Mouse (Mus musculus) forebrain, embryonic 16.5 days (tissue): ENCODE measurements around the gene Lrp3. TPM values are rescaled to one million over a fixed set of nuclear protein-coding genes. Genes with fewer than 3 reads are reported as not detected.
A peak's percentile ranks its signal among the peaks of the same experiment; 100 is the strongest.

Experiments
- ATAC-seq: fragments of 200-750 bp; cut with Nextera tagmentation; 2 replicates; pipeline ENCODE4 v1.8.0; 2017; ENCODE audit warnings: mild to moderate bottlenecking, moderate library complexity
- H3K27ac ChIP-seq: fragments of 300-500 bp; sonication (generic); 2 replicates; pipeline ENCODE4 v1.5.1; 2014; ENCODE audit warnings: low read length, control low read depth
- H3K27me3 ChIP-seq: fragments of 300-500 bp; sonication (generic); replicated peaks from 2 replicates; pipeline ENCODE4 v1.6.1; 2014; ENCODE audit warnings: low read length; ENCODE audit not compliant: control insufficient read depth, insufficient read depth
- H3K36me3 ChIP-seq: fragments of 300-500 bp; sonication (generic); 2 replicates; pipeline ENCODE4 v1.6.1; 2014; ENCODE audit not compliant: control insufficient read depth, insufficient read depth
- H3K4me1 ChIP-seq: fragments of 300-500 bp; sonication (generic); replicated peaks from 2 replicates; pipeline ENCODE4 v1.6.1; 2014; ENCODE audit warnings: low read length; ENCODE audit not compliant: control insufficient read depth, insufficient read depth
- H3K4me2 ChIP-seq: fragments of 300-500 bp; sonication (generic); 2 replicates; pipeline ENCODE4 v1.6.1; 2014; ENCODE audit warnings: mild to moderate bottlenecking, low read length, control low read depth
- H3K4me3 ChIP-seq: fragments of 300-500 bp; sonication (generic); replicated peaks from 2 replicates; pipeline ENCODE4 v1.5.1; 2014; ENCODE audit warnings: mild to moderate bottlenecking, low read length, control low read depth
- H3K9ac ChIP-seq: fragments of 300-500 bp; sonication (generic); replicated peaks from 2 replicates; pipeline ENCODE4 v1.6.1; 2014; ENCODE audit warnings: low read depth, low read length, control low read depth
- H3K9me3 ChIP-seq: fragments of 300-500 bp; sonication (generic); 2 replicates; pipeline ENCODE4 v1.6.1; 2016; ENCODE audit warnings: low read length; ENCODE audit not compliant: control insufficient read depth
- WGBS: fragments of 180-500 bp; shearing (Covaris S2); extraction: QIAGEN DNeasy Blood & Tissue Kit; methylation state at CpG from one replicate; pipeline ENCODE4 v1.1.7; 2014; 5-methylcytosine and 5-hydroxymethylcytosine counted together
- polyA plus RNA-seq: library from polyadenylated mRNA; unstranded; fragments of >200 nt; fragmentation: Nextera tagmentation; extraction: Ambion mirVana; gene quantifications from 2 replicates; pipeline ENCODE4 v1.2.1, GENCODE M21; 2015

The Lrp3 gene
- polyA plus RNA-seq, 1 experiment from 2014 or later: 27.3 TPM

DNA sequence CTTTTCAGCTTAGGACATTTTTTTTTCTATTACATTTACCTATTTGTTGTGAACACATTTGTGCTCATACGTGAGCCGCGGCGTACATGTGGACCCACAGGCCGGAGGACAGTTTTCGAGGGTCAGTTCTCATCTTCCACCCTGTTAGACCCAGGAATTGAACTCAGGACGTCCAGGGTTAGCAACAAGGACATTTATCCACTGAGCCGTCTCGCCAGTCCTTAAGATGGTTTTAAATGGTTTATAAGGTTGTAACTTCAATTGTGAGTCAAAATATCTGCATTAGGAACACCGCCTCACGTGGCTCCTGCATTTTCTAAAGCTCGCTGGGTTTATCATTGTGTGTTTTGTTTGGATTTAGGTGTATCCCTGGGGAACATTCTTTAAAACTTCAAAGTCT, 18.6 kb upstream of the Lrp3 start:
- H3K9me3 ChIP-seq: peaks cover 2% of the 10 kb centered on the region; the same call in 1 of the 2 replicates
- peaks cover 10% of the 10 kb centered on the region for H3K4me1 ChIP-seq
- no peak for ATAC-seq
- H3K4me2 ChIP-seq: peak overlapping the region; percentile 56
- H3K9ac ChIP-seq: peak overlapping the region; percentile 79
- H3K4me3 ChIP-seq: peak overlapping the region; percentile 72
- peak overlapping the region; percentile 98 for H3K27ac ChIP-seq
- 43% methylated on average over 12 of the region's 12 CpGs for WGBS
- H3K36me3 ChIP-seq: no peaks in the 10 kb centered on the region
- no peaks in the 10 kb centered on the region for H3K27me3 ChIP-seq

DNA sequence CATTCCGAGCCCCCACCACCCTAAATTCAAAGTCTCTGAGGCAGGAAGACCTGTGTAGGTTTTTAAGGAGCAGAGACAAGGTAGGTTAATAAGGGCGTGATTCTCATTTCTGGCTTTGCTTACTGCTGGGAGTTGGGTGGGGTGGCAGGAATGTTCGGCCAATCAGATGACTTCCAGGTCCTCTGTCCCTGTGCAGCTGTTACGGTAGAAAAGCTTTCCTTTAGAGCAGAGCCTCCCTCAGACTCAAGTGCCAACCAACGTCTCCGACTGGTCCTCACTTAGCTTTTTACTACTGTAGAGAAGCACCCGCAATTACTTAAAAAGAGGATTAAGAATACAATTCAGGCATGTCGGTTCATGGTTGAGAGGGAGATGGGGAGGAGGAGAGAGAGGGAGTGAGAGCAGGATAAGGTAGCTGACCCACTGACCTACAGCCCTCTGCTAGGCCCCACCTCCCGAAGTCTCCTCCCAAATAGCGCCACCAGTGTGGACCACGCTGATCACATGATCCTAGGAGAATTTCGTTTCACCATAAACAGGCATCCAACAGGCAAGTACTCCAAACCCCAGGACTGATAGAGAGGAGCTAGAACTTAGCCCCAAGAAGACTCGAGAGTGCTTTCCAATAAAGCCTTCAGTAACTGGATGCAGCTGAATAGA, 17.6 kb upstream of the Lrp3 start:
- Histone ChIP-seq H3K4me3 (no peak overlapping the region), H3K9me3 (peaks cover 2% of the 10 kb centered on the region; the same call in 1 of the 2 replicates), H3K27me3 (no peaks in the 10 kb centered on the region), H3K4me2 (no peak overlapping the region), H3K4me1 (peaks cover 10% of the 10 kb centered on the region), H3K27ac (no peak overlapping the region), H3K36me3 (no peaks in the 10 kb centered on the region), H3K9ac (no peak overlapping the region)
- ATAC-seq: no peak
- 28% methylated on average over 13 of the region's 13 CpGs for WGBS

DNA sequence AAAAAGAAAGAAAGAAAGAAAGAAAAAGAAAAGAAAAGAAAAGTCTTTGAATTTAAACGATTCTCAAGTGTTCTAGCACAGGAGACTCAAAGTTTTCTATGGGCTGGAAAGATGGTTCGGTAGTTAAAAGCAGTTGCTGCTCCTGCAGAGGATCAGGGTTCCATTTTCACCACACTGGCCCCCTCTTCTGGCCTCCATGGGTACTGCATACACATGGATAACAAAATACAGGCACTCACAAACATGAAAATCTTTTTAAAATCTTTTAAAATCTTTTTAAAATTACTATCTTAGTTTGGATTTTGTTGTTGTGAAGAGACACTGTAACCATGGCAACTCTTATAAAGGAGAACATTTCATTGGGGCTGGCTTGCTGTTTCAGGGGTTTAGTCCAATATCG, 15.0 kb upstream of the Lrp3 start:
- Histone ChIP-seq H3K9ac (no peak overlapping the region), H3K4me3 (no peak overlapping the region), H3K4me2 (no peak overlapping the region), H3K9me3 (peaks cover 2% of the 10 kb centered on the region; the same call in 1 of the 2 replicates), H3K27ac (no peak overlapping the region), H3K36me3 (no peaks in the 10 kb centered on the region), H3K4me1 (peaks cover 3% of the 10 kb centered on the region), H3K27me3 (no peaks in the 10 kb centered on the region)
- WGBS: 72% methylated on average over 3 of the region's 3 CpGs
- no peak for ATAC-seq

DNA sequence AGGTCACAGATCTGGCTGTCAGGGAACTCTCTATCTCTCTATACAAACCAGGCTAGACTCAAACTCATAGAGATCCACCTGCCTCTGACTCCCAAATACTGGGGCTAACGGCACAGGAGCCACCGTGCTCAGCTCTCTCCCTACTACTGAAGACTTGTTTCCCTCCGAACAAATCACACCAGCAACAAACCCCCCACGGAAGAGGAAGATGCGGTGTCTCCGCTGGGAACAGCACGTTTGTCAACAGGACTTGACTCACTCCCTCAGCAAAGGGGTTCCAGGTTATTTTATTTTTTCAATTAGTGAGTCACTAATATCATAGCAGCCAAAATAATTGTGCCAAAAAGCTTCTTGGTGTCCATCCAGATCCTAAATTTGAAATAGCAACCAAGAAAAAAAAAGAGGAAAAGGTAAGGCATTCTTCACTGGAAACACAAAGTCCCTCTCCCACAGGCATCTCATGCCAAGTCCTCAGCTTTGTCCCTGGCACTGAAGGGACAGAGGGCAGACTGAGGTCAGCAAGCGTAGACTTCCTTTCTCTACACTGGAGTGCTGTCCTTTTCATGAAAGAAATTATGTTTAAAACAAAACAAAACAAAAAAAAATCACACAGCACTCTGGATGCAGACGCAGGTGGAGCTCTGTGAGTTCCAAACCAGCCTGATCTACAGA, 5.5 kb upstream of the Lrp3 start:
- Histone ChIP-seq H3K4me1 (peaks cover under 1% of the 10 kb centered on the region; the same call in 1 of the 2 replicates), H3K9me3 (no peaks in the 10 kb centered on the region), H3K4me3 (no peak overlapping the region), H3K27ac (no peak overlapping the region), H3K36me3 (no peaks in the 10 kb centered on the region), H3K4me2 (no peak overlapping the region), H3K9ac (no peak overlapping the region), H3K27me3 (no peaks in the 10 kb centered on the region)
- no peak for ATAC-seq
- WGBS: 79% methylated on average over 9 of the region's 9 CpGs

DNA sequence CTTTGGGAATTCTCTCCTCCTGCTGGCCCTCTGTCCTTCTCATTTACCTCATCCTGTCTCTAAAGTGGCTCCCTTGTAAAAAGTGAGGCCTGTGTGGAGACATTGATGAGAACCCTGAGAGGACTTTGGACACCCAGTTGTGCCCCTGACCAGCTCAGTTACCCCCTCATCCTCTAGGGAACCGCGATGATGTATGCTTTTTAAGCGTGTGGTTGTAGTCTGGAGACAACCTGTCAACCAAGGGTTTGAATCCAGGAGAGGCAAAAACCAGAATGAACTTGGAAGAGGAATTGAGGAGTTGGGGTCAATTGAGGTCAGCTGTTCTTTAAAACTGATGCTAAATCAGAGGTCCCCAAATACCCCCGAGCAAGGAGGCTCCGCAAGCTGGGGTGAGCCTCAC, 433 bp upstream of the Lrp3 start:
- Histone ChIP-seq H3K4me1 (peaks cover 18% of the 10 kb centered on the region), H3K9ac (peak overlapping the region; percentile 96), H3K4me3 (peak overlapping the region; percentile 90), H3K36me3 (peaks cover 10% of the 10 kb centered on the region), H3K27me3 (no peaks in the 10 kb centered on the region), H3K27ac (peak overlapping the region; percentile 87), H3K4me2 (peak overlapping the region; percentile 55), H3K9me3 (no peaks in the 10 kb centered on the region)
- WGBS: 36% methylated on average over 5 of the region's 5 CpGs
- no peak for ATAC-seq

DNA sequence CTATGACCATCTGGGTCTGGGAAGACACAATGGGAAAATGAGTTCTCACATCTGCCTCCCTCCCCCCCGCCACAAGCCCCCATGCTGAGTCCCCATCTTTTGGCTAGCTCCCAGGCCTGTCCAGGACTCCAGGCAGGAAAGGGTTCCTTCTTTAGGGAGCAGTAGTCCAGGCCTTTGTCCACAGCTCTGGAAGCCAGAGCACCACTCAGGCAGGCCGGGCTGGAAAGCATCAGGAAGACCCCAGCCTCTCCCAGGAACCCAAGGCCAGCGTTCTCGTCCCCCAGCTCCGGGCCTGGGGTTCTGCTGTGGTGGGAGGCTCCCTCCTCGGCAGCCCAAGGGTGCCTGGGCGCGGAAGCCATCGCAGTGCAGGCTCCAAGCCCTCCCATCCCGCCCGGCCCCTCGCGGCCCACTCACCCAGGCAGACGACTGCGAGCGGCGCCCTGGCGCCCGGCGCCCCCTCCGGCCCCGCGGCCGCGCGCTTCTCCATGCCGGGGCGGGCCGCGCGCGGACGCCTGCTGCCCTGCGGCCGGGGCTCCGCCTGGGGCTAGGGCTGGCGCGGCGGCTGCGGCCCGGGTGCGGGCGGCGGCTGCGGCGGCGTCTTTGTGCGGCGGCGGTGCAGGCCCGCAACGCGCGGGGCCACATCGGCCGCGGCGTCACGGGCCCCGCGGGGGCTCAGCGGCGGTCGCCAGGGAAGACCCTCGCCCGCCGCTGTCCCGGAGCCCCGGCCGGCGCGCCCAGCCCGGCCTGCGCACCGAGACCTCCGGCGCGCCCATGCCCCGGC, 666 bp downstream of the Lrp3 start:
- 0% methylated on average over 62 of the region's 79 CpGs for WGBS
- peak overlapping the region; percentile 87 for H3K27ac ChIP-seq
- ATAC-seq: peak; percentile 57
- H3K4me2 ChIP-seq: peak overlapping the region; percentile 55
- peak overlapping the region; percentile 90 for H3K4me3 ChIP-seq
- peaks cover 18% of the 10 kb centered on the region for H3K4me1 ChIP-seq
- no peaks in the 10 kb centered on the region for H3K27me3 ChIP-seq
- peak overlapping the region; percentile 96 for H3K9ac ChIP-seq
- no peaks in the 10 kb centered on the region for H3K9me3 ChIP-seq
- peaks cover 13% of the 10 kb centered on the region for H3K36me3 ChIP-seq

DNA sequence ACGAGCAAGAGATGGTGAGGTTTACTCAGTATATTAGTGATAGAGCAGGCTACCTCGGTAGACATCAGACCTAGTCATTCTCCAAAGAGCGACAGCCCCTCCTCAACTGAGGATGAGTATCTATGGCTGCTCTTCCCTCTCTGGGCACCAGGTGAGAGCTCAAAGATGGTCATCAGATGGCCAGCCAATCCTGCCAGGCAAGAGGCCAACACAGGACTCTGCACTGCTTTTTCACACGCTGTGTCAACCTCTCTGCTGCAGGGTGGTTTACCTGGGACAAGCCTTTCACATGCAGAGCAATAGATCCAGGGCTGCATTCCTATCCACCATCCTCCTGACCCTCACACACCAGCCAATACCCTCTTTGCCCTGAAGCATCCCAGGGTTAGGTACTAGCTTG, 3.5 kb downstream of the Lrp3 start:
- peaks cover 21% of the 10 kb centered on the region for H3K36me3 ChIP-seq
- 98% methylated on average over 4 of the region's 4 CpGs for WGBS
- H3K4me2 ChIP-seq: no peak overlapping the region
- no peak overlapping the region for H3K9ac ChIP-seq
- no peak for ATAC-seq
- H3K9me3 ChIP-seq: no peaks in the 10 kb centered on the region
- peaks cover 18% of the 10 kb centered on the region for H3K4me1 ChIP-seq
- no peak overlapping the region for H3K27ac ChIP-seq
- no peaks in the 10 kb centered on the region for H3K27me3 ChIP-seq
- H3K4me3 ChIP-seq: no peak overlapping the region

DNA sequence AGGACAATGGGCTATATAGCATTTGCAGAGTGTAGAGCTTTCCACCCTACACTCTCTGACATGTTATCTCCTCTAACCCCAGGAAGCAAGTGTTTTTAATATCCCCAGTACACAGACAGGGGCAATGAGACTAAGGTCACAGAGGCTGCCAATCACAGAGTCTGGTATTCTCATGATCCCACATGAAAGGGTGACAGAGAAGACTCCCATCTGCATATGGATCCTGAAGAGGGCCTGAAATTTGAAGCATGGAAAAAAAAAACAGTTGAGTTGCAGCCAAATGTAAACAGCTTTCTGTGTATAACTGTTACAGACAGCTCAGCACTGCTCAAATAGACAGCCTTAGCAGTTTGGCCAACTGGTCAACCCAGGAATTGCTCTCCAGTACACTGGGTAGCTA, 15.5 kb downstream of the Lrp3 start:
- no peak overlapping the region for H3K4me3 ChIP-seq
- ATAC-seq: no peak
- no peaks in the 10 kb centered on the region for H3K4me1 ChIP-seq
- peaks cover 48% of the 10 kb centered on the region for H3K36me3 ChIP-seq
- H3K9me3 ChIP-seq: no peaks in the 10 kb centered on the region
- H3K4me2 ChIP-seq: no peak overlapping the region
- H3K27me3 ChIP-seq: no peaks in the 10 kb centered on the region
- no peak overlapping the region for H3K27ac ChIP-seq
- H3K9ac ChIP-seq: no peak overlapping the region

DNA sequence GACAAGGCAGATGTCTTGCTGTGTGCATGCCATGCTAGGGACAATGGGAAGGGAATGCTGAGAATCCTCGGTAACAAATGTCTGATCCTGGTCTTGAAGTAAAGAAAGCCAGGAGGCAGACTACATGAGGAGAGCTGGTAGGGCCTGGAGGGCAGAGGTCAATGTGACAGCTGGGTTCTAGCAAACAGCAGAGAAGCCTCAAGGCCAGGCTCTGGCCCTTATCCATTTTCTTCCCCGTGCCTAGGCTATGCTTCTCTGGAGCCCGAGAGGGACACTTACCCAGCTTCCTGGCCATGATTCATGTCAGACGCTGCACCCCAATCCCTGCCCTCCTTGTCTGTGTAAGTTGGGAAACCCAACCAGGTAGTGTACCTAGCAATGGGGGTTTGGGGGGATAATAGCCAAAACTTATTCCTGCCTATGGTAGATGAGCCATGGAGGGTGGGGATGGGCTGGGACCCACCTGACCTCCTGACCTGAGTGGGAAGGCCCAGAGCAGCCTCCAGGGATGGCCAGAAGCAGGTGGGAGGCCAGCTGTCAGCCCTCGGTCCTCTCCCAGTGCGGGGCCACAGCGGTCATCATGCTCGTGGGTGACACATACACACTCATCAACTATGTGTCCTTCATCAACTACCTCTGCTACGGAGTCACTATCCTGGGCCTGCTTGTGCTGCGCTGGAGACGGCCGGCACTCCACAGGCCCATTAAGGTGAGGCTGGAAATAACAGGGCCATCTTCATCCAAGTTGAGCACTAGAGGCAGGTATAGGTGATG, 16.1 kb downstream of the Lrp3 start:
- H3K27me3 ChIP-seq: no peaks in the 10 kb centered on the region
- no peaks in the 10 kb centered on the region for H3K9me3 ChIP-seq
- H3K4me2 ChIP-seq: no peak overlapping the region
- no peak for ATAC-seq
- H3K4me3 ChIP-seq: no peak overlapping the region
- no peak overlapping the region for H3K27ac ChIP-seq
- H3K36me3 ChIP-seq: peaks cover 44% of the 10 kb centered on the region
- no peaks in the 10 kb centered on the region for H3K4me1 ChIP-seq
- no peak overlapping the region for H3K9ac ChIP-seq
- 95% methylated on average over 12 of the region's 12 CpGs for WGBS
